Mouse (Mus musculus) fibroblast of lung, adult 2 months (primary cell): ENCODE results near the gene Akap13.

Experiments
- DNase-seq: peaks from one replicate; pipeline ENCODE4 v3.0.0-alpha.2; 2011; ENCODE audit warnings: low read depth

Gene Akap13

GRCm38 (mm10) chr7:75667531-75667930 is 212.2 kb downstream of the Akap13 start:
- DNase-seq = no peak

GRCm38 (mm10) chr7:75668396-75668795 is 213.1 kb downstream of the Akap13 start:
- no peak for DNase-seq

DNA sequence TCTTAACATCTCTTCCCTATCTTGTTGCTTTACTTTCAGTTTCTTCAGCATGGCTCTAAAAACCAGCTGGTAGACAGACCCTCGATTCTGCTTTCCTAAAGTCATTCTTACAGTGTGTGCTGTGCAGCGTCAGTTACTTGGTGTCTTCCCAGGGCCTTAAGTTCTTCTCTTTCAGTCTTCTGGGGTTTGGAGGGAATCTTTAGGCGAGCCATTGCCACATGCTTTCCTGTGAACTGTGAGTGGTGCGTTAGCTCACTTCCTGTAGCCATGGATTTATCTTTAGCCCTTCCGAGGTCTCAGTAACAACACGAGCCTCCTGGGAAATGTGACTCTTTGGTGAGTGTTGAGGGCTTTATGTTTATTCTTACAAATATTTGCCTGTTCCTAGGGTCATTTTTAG is 214.1 kb downstream of the Akap13 start:
- no peak for DNase-seq

- no peak for DNase-seq
Measured at GRCm38 (mm10) chr7:75679631-75680030, 224.3 kb downstream of the Akap13 start.

GRCm38 (mm10) chr7:75682901-75683300 is 227.6 kb downstream of the Akap13 start:
- peak; percentile 58 for DNase-seq

DNA sequence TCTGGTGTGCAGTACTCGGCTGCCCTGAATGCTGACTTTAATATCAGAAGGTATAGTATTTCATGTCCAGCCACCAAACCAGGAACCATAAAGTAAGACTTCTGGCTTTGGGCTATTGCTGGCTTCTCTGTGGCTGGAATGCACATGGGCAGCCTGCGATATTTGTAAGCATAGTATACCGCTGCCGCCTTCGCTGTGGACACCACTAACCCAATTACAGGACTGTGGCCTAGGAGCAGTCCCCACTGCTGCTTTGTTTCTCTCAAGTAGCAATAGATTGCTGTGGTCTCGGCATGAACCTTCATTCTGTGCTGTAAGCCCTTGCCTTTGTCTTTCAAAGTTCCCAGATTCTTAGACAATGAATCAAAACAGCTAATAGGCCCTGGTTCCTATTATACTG is 228.1 kb downstream of the Akap13 start:
- no peak for DNase-seq

GRCm38 (mm10) chr7:75684976-75685375 is 229.6 kb downstream of the Akap13 start:
- DNase-seq = no peak

GRCm38 (mm10) chr7:75686046-75686826 is 230.9 kb downstream of the Akap13 start:
- DNase-seq = no peak

DNA sequence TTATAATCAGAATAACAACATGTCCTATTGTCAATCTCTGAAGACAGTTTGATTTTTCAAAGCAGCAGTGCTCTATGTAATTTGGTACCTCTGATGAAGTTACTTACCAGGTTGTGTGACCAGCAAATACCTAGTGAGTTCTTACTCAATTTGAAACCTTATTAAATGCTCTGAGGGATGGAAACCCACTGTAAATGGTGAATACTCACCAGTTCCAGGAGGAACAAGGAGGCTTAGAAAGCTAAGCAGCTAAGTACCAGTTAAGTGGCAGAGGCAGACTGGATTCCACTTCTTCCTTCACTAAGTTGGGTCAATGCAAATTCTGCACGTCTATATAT is 231.5 kb downstream of the Akap13 start:
- no peak for DNase-seq

DNA sequence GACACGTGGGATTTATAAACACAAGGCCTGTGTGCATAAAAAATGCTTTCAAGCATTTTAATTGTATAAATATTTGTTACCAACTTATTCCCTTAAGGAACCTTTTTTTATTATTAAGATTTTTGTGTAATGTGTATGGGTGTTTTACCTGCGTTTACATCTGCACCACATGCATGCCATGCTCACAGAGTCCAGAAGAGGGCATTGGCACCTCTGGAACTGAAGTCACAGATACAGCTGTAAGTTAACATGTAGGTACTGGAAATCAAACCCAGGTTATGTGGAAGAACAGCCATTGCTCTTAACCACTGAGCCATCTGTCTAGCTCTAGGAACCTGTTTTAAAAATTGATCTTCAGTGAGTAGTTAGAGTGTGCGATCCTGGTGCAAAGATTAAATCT is 232.8 kb downstream of the Akap13 start:
- DNase-seq = no peak

GRCm38 (mm10) chr7:75694777-75695176 is 239.4 kb downstream of the Akap13 start:
- DNase-seq = no peak

- DNase-seq = no peak
Measured at GRCm38 (mm10) chr7:75699836-75700235, 244.5 kb downstream of the Akap13 start.

GRCm38 (mm10) chr7:75700771-75701345 is 245.5 kb downstream of the Akap13 start:
- no peak for DNase-seq

DNA sequence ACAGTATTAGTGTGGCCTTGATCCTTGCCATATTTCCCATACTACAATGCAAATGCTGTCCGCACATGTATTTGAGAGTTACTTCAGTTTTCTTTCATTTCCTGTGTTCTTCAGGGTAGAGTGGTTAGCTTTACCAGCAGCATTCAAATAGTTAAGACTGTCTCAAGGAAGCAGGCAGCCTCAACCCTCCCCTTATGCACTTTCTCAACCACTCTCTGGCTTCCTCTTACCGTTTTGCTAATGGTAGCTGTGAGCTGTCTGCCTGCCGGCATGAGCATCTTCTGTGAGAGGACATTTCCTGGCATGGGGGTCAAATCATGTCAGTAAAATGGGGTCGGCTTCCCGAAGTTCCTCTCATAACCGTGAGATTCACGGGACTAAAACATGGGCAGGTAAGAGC is 246.4 kb downstream of the Akap13 start:
- DNase-seq = no peak

- no peak for DNase-seq
Measured at GRCm38 (mm10) chr7:75702368-75702767, 247.0 kb downstream of the Akap13 start.

DNA sequence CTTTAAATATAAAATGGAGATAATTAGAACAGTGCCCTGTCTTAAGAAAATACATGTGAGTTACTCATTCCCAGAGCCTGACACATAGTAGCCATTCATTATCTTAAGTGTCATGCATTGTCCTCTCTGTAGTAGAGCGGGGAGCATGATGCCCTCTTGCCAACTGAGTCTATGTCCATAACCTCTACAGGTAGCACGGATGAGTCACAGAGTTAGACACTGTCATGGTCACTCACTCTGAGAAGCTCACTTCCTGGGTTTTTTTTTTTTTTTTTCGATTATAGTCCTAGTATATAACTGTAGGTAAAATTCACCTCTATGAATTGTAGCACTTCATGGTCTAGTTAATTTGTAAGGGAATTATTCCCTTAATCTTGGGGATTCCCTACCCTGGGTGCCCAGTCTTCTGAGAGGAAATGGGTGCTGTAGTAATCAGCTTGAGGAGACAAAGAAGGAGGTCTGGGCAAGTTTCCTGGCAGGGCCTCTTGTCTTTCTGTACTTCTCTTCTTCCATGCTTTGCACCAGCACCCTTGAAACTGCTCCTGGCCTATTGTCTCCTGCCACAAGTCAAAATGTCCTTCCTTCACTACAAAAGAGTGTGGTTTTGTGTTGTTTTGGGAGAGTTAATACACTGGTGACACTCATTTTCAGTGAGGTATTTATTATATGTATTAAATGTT is 247.8 kb downstream of the Akap13 start:
- DNase-seq = no peak

GRCm38 (mm10) chr7:75704862-75705261 is 249.5 kb downstream of the Akap13 start:
- DNase-seq = no peak

DNA sequence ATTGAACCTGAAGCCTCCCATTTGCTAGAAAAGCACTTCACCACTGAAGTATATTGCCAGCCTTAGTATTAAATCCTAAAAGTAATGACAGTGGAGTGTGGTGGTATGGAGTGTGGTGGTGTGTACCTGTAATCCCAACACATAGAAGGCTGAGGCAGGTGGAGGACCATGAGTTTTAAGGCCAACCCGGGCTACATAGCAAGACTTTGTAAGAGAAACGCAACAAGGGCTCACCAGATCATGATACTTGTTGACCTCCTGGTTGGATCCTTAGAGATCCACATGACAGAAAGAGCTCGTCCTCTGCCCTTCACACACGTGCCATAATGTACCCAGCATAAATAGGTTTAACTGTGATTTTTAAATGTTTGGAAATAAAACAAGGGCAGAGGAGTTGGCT is 254.6 kb downstream of the Akap13 start:
- no peak for DNase-seq

DNA sequence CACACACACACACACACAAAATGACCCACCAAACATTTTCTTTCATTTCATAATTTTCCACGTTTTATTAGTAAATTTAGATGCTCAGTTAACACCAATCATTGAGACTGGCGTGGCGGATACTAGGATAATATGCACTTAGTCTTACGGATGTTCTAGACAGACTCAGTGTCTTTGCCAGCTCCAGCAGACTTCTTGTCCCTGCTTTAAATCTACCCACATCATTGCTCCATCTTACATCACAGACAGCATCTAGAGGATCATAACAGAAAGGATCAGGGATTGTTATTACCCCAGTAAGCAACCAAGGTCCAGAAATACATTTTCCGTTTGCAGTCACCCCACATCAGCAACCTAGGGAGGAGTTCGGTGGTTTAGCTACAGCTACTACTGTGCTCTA is 255.6 kb downstream of the Akap13 start:
- no peak for DNase-seq

- DNase-seq = no peak
Measured at GRCm38 (mm10) chr7:75711436-75711835, 256.1 kb downstream of the Akap13 start.

- peak; percentile 49 for DNase-seq
Measured at GRCm38 (mm10) chr7:75712808-75713207, 257.5 kb downstream of the Akap13 start.

DNA sequence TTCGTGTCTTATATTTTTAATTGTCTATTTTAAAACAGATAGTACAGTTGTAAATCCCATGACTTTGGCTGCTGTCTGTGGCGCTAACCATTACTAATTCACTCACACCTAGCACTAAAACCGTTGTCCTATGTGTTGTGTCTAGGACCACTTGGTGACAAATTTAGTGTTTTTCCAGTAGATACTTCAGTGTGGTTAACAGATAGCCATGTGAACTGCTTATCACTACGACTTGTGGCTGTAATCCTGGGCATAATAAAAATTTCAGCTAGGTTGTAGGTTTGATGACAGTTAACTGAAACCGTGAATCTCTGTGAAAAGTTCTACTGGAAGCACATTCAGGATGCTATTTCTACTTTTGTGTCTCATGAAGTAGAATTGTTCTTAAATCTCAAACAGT is 258.6 kb downstream of the Akap13 start:
- no peak for DNase-seq

GRCm38 (mm10) chr7:75715026-75715425 is 259.7 kb downstream of the Akap13 start:
- DNase-seq = no peak
